Mouse (Mus musculus) adipocyte (in vitro differentiated cells): ENCODE results near the gene Tpgs1.

Experiments used
- DNase-seq: peaks from one replicate; pipeline ENCODE4 v3.0.0-alpha.2; 2016; ENCODE audit warnings: low spot score

Tpgs1 gene

GRCm38 (mm10) chr10:79712499-79713126 is 43.4 kb downstream of the Tpgs1 start:
- peak; percentile 82 for DNase-seq

GRCm38 (mm10) chr10:79713163-79713562 is 44.0 kb downstream of the Tpgs1 start:
- no peak for DNase-seq

- no peak for DNase-seq
Measured at GRCm38 (mm10) chr10:79714996-79715395, 45.8 kb downstream of the Tpgs1 start.

GRCm38 (mm10) chr10:79716254-79716987 is 47.3 kb downstream of the Tpgs1 start, which contains the start of gene Hcn2:
TSS of gene Hcn2 (plus strand) at chr10:79716634.
- no peak for DNase-seq

GRCm38 (mm10) chr10:79716988-79717355 is 47.8 kb downstream of the Tpgs1 start:
- no peak for DNase-seq

GRCm38 (mm10) chr10:79717640-79718357 is 48.6 kb downstream of the Tpgs1 start:
- peak; percentile 83 for DNase-seq

GRCm38 (mm10) chr10:79721089-79721488 is 51.9 kb downstream of the Tpgs1 start:
- no peak for DNase-seq

- DNase-seq, result peak; percentile 33
Measured at GRCm38 (mm10) chr10:79723047-79723446, 53.9 kb downstream of the Tpgs1 start.

GRCm38 (mm10) chr10:79723692-79724091 is 54.5 kb downstream of the Tpgs1 start:
- no peak for DNase-seq
